In genomic region chr2:180963956-180964355, GRCm38 (mm10) we compare ENCODE assay signal across 9 mouse cellular contexts. TPM values are rescaled to one million over a fixed set of nuclear protein-coding genes. Genes with fewer than 3 reads are reported as not detected.
DNase-seq lines count a peak whose midpoint lies in the region; ATAC-seq lines count a peak whose summit lies in the region.
"Had no signal": no experiment of that assay in that cellular context is flagged by ENCODE, and none has a peak within 500 bp of the region (broad histone marks: within the 10 kb centered on the region; RNA-seq: fewer than 3 reads in every experiment).

No protein-coding gene starts in this region.

- H3K36me3 ChIP-seq in forebrain, embryonic 10.5 days (replicated peaks): peaks cover 6% of the 10 kb centered on the region
- H3K36me3 ChIP-seq in forebrain, embryonic 13.5 days (ENCODE audit: poor library complexity, severe bottlenecking): 0 out of 2 replicates have a peak, but pooled peaks cover 3% of the 10 kb centered on the region
- H3K36me3 ChIP-seq in embryonic facial prominence, embryonic 14.5 days (ENCODE audit: control insufficient read depth, insufficient read depth, low read length): 0 out of 2 replicates have a peak, but pooled peaks cover 2% of the 10 kb centered on the region
- no peaks in the 10 kb centered on the region for H3K36me3 ChIP-seq in heart, embryonic 15.5 days

- peaks cover 28% of the 10 kb centered on the region for H3K4me1 ChIP-seq in forebrain, embryonic 10.5 days
- H3K4me1 ChIP-seq in forebrain, embryonic 13.5 days: peaks cover 27% of the 10 kb centered on the region
- peaks cover 6% of the 10 kb centered on the region for H3K4me1 ChIP-seq in embryonic facial prominence, embryonic 14.5 days (ENCODE audit: control insufficient read depth, insufficient read depth, low read length)
- H3K4me1 ChIP-seq in heart, embryonic 15.5 days (replicated peaks): peaks cover 40% of the 10 kb centered on the region

- H3K9ac ChIP-seq in forebrain, embryonic 13.5 days: no peak overlapping the region
- H3K9ac ChIP-seq in embryonic facial prominence, embryonic 14.5 days (ENCODE audit: low read depth, low read length): no peak overlapping the region
- no peak overlapping the region for H3K9ac ChIP-seq in heart, embryonic 15.5 days

- H3K4me2 ChIP-seq in forebrain, embryonic 13.5 days: no peak overlapping the region
- no peak overlapping the region for H3K4me2 ChIP-seq in embryonic facial prominence, embryonic 14.5 days (ENCODE audit: low read depth, low read length)
- H3K4me2 ChIP-seq in heart, embryonic 15.5 days: no peak overlapping the region

- ATAC-seq in forebrain, embryonic 13.5 days: no peak
- ATAC-seq in embryonic facial prominence, embryonic 14.5 days (ENCODE audit: low read depth): no peak
- ATAC-seq in heart, embryonic 15.5 days (replicated peaks; ENCODE audit: insufficient number of reproducible peaks, insufficient read depth, low FRiP score, low read depth): no peak

- 9% methylated on average over 5 of the region's 5 CpGs for WGBS in forebrain, embryonic 10.5 days
- WGBS in forebrain, embryonic 13.5 days: 5% methylated on average over 5 of the region's 5 CpGs
- 5% methylated on average over 5 of the region's 5 CpGs for WGBS in embryonic facial prominence, embryonic 14.5 days
- WGBS in heart, embryonic 15.5 days: 5% methylated on average over 5 of the region's 5 CpGs

- H3K9me3 ChIP-seq in forebrain, embryonic 10.5 days: no peaks in the 10 kb centered on the region
- no peaks in the 10 kb centered on the region for H3K9me3 ChIP-seq in forebrain, embryonic 13.5 days (replicated peaks)
- no peaks in the 10 kb centered on the region for H3K9me3 ChIP-seq in embryonic facial prominence, embryonic 14.5 days (ENCODE audit: control insufficient read depth, low read length)
- no peaks in the 10 kb centered on the region for H3K9me3 ChIP-seq in heart, embryonic 15.5 days (replicated peaks)

- peak; percentile 75 for DNase-seq in forebrain, embryonic 10.5 days (ENCODE audit: extremely low spot score, low spot score)
- DNase-seq in adrenal gland, postnatal 4 days (ENCODE audit: low spot score in 2 of 2): peak; percentile 55 to 56
- peak; percentile 51 for DNase-seq in embryonic facial prominence, embryonic 14.5 days (ENCODE audit: low spot score)
- DNase-seq in layer of hippocampus, adult 9-11 months: peak; percentile 64
- DNase-seq in mesoderm, embryonic 11.5 days (ENCODE audit: low read depth, low spot score): peak; percentile 83
- DNase-seq in spleen, postnatal 4 days (ENCODE audit: low spot score in 2 of 2): peak; percentile 67 to 86

- H3K27ac ChIP-seq in forebrain, embryonic 10.5 days: 0 out of 2 replicates have a peak overlapping the region, but pooled peaks have one; percentile 36
- H3K27ac ChIP-seq in forebrain, embryonic 13.5 days: no peak overlapping the region
- no peak overlapping the region for H3K27ac ChIP-seq in embryonic facial prominence, embryonic 14.5 days (replicated peaks; ENCODE audit: low read depth, low read length)
- H3K27ac ChIP-seq in heart, embryonic 15.5 days: peak overlapping the region; percentile 69

- no peaks in the 10 kb centered on the region for H3K27me3 ChIP-seq in forebrain, embryonic 10.5 days (ENCODE audit: poor library complexity, severe bottlenecking)
- H3K27me3 ChIP-seq in forebrain, embryonic 13.5 days: 0 out of 2 replicates have a peak, but pooled peaks cover 2% of the 10 kb centered on the region
- H3K27me3 ChIP-seq in embryonic facial prominence, embryonic 14.5 days (replicated peaks; ENCODE audit: control insufficient read depth, insufficient read depth, low read length): no peaks in the 10 kb centered on the region
- H3K27me3 ChIP-seq in heart, embryonic 15.5 days: 0 out of 2 replicates have a peak, but pooled peaks cover 6% of the 10 kb centered on the region

- H3K4me3 ChIP-seq in forebrain, embryonic 10.5 days: no peak overlapping the region
- H3K4me3 ChIP-seq in forebrain, embryonic 13.5 days: no peak overlapping the region
- H3K4me3 ChIP-seq in embryonic facial prominence, embryonic 14.5 days (ENCODE audit: low read depth, low read length): no peak overlapping the region
- H3K4me3 ChIP-seq in heart, embryonic 15.5 days: no peak overlapping the region
- H3K4me3 ChIP-seq: myocyte had no signal

RNA-seq across cellular contexts. Expression of gene Arfgap1, which starts 3.1 kb away (rescaled TPM):
- polyA plus RNA-seq in forebrain, embryonic 10.5 days (2016; fragmentation: Nextera tagmentation; extraction: Ambion mirVana): 79.5 and 80.3 TPM in 2 replicates
- 83.0 and 91.1 TPM in 2 replicates for polyA plus RNA-seq in forebrain, embryonic 13.5 days (2015; fragmentation: Nextera tagmentation; extraction: Ambion mirVana)
- 10 to 100 TPM; 87.0 to 93.3 TPM for total RNA-seq in adrenal gland, postnatal 4 days (2021)
- 89.2 and 103 TPM in 2 replicates for polyA plus RNA-seq in embryonic facial prominence, embryonic 14.5 days (2014; fragmentation: Nextera tagmentation; extraction: Ambion mirVana)
- 71.8 and 92.4 TPM in 2 replicates for polyA plus RNA-seq in heart, embryonic 15.5 days (2015; fragmentation: Nextera tagmentation; extraction: Ambion mirVana)

RNA-seq across cellular contexts. Expression of gene Nkain4, which starts 9.5 kb away (rescaled TPM):
- polyA plus RNA-seq in forebrain, embryonic 10.5 days (2016; fragmentation: Nextera tagmentation; extraction: Ambion mirVana): 19.7 and 27.0 TPM in 2 replicates
- polyA plus RNA-seq in forebrain, embryonic 13.5 days (2015; fragmentation: Nextera tagmentation; extraction: Ambion mirVana): 53.3 and 53.8 TPM in 2 replicates
- total RNA-seq in adrenal gland, postnatal 4 days (2021): 10 to 100 TPM in 1 of 2 experiments, 1 to 10 TPM in 1; 8.8 to 12.6 TPM
- 17.0 and 20.7 TPM in 2 replicates for polyA plus RNA-seq in embryonic facial prominence, embryonic 14.5 days (2014; fragmentation: Nextera tagmentation; extraction: Ambion mirVana)
- 38.2 and 49.5 TPM in 2 replicates for polyA plus RNA-seq in heart, embryonic 15.5 days (2015; fragmentation: Nextera tagmentation; extraction: Ambion mirVana)
- polyA plus RNA-seq: myocyte had no signal

RNA-seq across cellular contexts. Expression of gene Col20a1, which starts 22.4 kb away (rescaled TPM):
- polyA plus RNA-seq in forebrain, embryonic 10.5 days (2016; fragmentation: Nextera tagmentation; extraction: Ambion mirVana): 0.07 and 0.17 TPM in 2 replicates
- polyA plus RNA-seq in forebrain, embryonic 13.5 days (2015; fragmentation: Nextera tagmentation; extraction: Ambion mirVana): 0.21 and 0.28 TPM in 2 replicates
- total RNA-seq in adrenal gland, postnatal 4 days (2021): 1 to 10 TPM; 5.6 to 6.3 TPM
- 2.5 and 3.7 TPM in 2 replicates for polyA plus RNA-seq in embryonic facial prominence, embryonic 14.5 days (2014; fragmentation: Nextera tagmentation; extraction: Ambion mirVana)
- 0.04 and 0.43 TPM in 2 replicates for polyA plus RNA-seq in heart, embryonic 15.5 days (2015; fragmentation: Nextera tagmentation; extraction: Ambion mirVana)

RNA-seq across cellular contexts. Expression of gene Birc7, which starts 35.1 kb away (rescaled TPM):
- 0.54 and 0.56 TPM in 2 replicates for polyA plus RNA-seq in forebrain, embryonic 10.5 days (2016; fragmentation: Nextera tagmentation; extraction: Ambion mirVana)
- 0.14 and 0.25 TPM in 2 replicates for polyA plus RNA-seq in forebrain, embryonic 13.5 days (2015; fragmentation: Nextera tagmentation; extraction: Ambion mirVana)
- not detected for total RNA-seq in adrenal gland, postnatal 4 days (2021)
- 0.17 TPM in 1 of 2 replicates, not detected in the other for polyA plus RNA-seq in embryonic facial prominence, embryonic 14.5 days (2014; fragmentation: Nextera tagmentation; extraction: Ambion mirVana)
- 0.11 TPM in 1 of 2 replicates, not detected in the other for polyA plus RNA-seq in heart, embryonic 15.5 days (2015; fragmentation: Nextera tagmentation; extraction: Ambion mirVana)
- polyA plus RNA-seq: myocyte had no signal

RNA-seq across cellular contexts. Expression of gene Ythdf1, which starts 43.2 kb away (rescaled TPM):
- 47.4 and 56.6 TPM in 2 replicates for polyA plus RNA-seq in forebrain, embryonic 10.5 days (2016; fragmentation: Nextera tagmentation; extraction: Ambion mirVana)
- polyA plus RNA-seq in forebrain, embryonic 13.5 days (2015; fragmentation: Nextera tagmentation; extraction: Ambion mirVana): 25.3 and 33.1 TPM in 2 replicates
- 10 to 100 TPM; 58.7 to 64.4 TPM for total RNA-seq in adrenal gland, postnatal 4 days (2021)
- polyA plus RNA-seq in embryonic facial prominence, embryonic 14.5 days (2014; fragmentation: Nextera tagmentation; extraction: Ambion mirVana): 59.2 and 62.2 TPM in 2 replicates
- 32.9 and 42.2 TPM in 2 replicates for polyA plus RNA-seq in heart, embryonic 15.5 days (2015; fragmentation: Nextera tagmentation; extraction: Ambion mirVana)

Comparison
In these comparisons a context has a peak if more than half of its experiments do, and no peak if none do; other contexts are left out.
1. H3K27ac ChIP-seq: peak in forebrain, embryonic 10.5 days (single experiment) and heart, embryonic 15.5 days (single experiment); none in forebrain, embryonic 13.5 days (single experiment) and embryonic facial prominence, embryonic 14.5 days (single experiment).
2. Peak in every context shown above with its lines, with median percentiles within 50 percentile points of each other: DNase-seq.